Comparison of ENCODE assay signal across 9 mouse cellular contexts in the genomic region with DNA sequence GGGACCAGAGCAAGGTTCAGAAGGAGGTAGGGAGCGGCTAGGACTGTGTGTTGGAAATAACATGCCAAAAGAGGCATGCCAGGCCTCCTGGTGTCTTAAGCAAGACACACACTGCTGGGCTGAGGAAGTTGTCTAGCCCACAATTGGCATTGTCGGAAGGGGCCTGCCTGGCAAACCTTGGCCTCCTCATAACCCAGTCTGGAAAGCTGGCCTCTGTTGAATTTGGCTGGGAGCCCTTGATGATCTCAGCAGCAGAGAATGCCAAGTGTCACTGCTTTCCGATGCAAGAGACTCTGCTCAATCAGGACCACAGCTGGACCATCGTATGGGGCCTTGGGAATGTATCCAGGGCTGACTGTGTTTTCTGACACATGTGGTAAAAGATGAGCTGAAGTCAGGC. TPM values are rescaled to one million over a fixed set of nuclear protein-coding genes. Genes with fewer than 3 reads are reported as not detected.
A peak's percentile ranks its signal among the peaks of the same experiment; 100 is the strongest.
DNase-seq lines count a peak whose midpoint lies in the region; ATAC-seq lines count a peak whose summit lies in the region.
"Had no signal": no experiment of that assay in that cellular context is flagged by ENCODE, and none has a peak within 500 bp of the region (broad histone marks: within the 10 kb centered on the region; RNA-seq: fewer than 3 reads in every experiment).

No protein-coding gene starts in this region.

- no peaks in the 10 kb centered on the region for H3K9me3 ChIP-seq in hindbrain, embryonic 13.5 days
- H3K9me3 ChIP-seq in hindbrain, embryonic 11.5 days (ENCODE audit: control insufficient read depth, low read length) = no peaks in the 10 kb centered on the region
- no peaks in the 10 kb centered on the region for H3K9me3 ChIP-seq in intestine, embryonic 14.5 days (ENCODE audit: control insufficient read depth, low read length)
- H3K9me3 ChIP-seq: embryonic facial prominence, embryonic 12.5 days had no signal

- H3K4me1 ChIP-seq in hindbrain, embryonic 13.5 days (replicated peaks) = no peaks in the 10 kb centered on the region; the same call in 1 of the 2 replicates
- H3K4me1 ChIP-seq in hindbrain, embryonic 11.5 days (replicated peaks; ENCODE audit: control insufficient read depth, insufficient read depth, low read length) = no peaks in the 10 kb centered on the region
- 0 out of 2 replicates have a peak, but pooled peaks cover 6% of the 10 kb centered on the region for H3K4me1 ChIP-seq in intestine, embryonic 14.5 days (replicated peaks; ENCODE audit: control insufficient read depth, insufficient read depth, low read length)
- H3K4me1 ChIP-seq: embryonic facial prominence, embryonic 12.5 days had no signal

- peak; percentile 46; the same call in 1 of the 2 replicates for ATAC-seq in hindbrain, embryonic 13.5 days (ENCODE audit: low FRiP score)
- no peak for ATAC-seq in hindbrain, embryonic 11.5 days (ENCODE audit: low FRiP score)
- ATAC-seq in intestine, embryonic 14.5 days (replicated peaks; ENCODE audit: low FRiP score, low TSS enrichment, low read depth) = no peak
- no peak for ATAC-seq in erythroid progenitor cell, adult 5-6 weeks (replicated peaks; ENCODE audit: low FRiP score, poor library complexity, severe bottlenecking)

- H3K4me2 ChIP-seq in hindbrain, embryonic 13.5 days = no peak overlapping the region
- no peak overlapping the region for H3K4me2 ChIP-seq in hindbrain, embryonic 11.5 days (replicated peaks; ENCODE audit: low read depth, low read length)
- H3K4me2 ChIP-seq in intestine, embryonic 14.5 days (ENCODE audit: low read length) = no peak overlapping the region
- H3K4me2 ChIP-seq: embryonic facial prominence, embryonic 12.5 days had no signal

- no peak for DNase-seq in hindbrain, embryonic 11.5 days (ENCODE audit: low spot score)
- peak; percentile 95 for DNase-seq in adrenal gland, adult 8-10 months
- DNase-seq in gastrocnemius, postnatal 14 days = peak; percentile 38
- peak; percentile 59 for DNase-seq in intestine, embryonic 14.5 days (ENCODE audit: low spot score)
- DNase-seq in lung, adult 18-20 months = peak; percentile 77 to 82
- DNase-seq in testis, postnatal 10 days (ENCODE audit: low spot score) = peak; percentile 69

- H3K36me3 ChIP-seq in hindbrain, embryonic 13.5 days = no peaks in the 10 kb centered on the region
- H3K36me3 ChIP-seq in hindbrain, embryonic 11.5 days (ENCODE audit: control insufficient read depth, insufficient read depth, low read length) = no peaks in the 10 kb centered on the region
- H3K36me3 ChIP-seq in intestine, embryonic 14.5 days (ENCODE audit: control insufficient read depth, insufficient read depth, low read length) = no peaks in the 10 kb centered on the region
- H3K36me3 ChIP-seq: embryonic facial prominence, embryonic 12.5 days had no signal

- no peaks in the 10 kb centered on the region for H3K27me3 ChIP-seq in hindbrain, embryonic 13.5 days
- H3K27me3 ChIP-seq in hindbrain, embryonic 11.5 days (ENCODE audit: control insufficient read depth, insufficient read depth, low read length) = no peaks in the 10 kb centered on the region
- no peaks in the 10 kb centered on the region for H3K27me3 ChIP-seq in intestine, embryonic 14.5 days (replicated peaks; ENCODE audit: control insufficient read depth, insufficient read depth, low read length)
- H3K27me3 ChIP-seq: embryonic facial prominence, embryonic 12.5 days had no signal

- no peak overlapping the region for H3K9ac ChIP-seq in hindbrain, embryonic 13.5 days
- no peak overlapping the region for H3K9ac ChIP-seq in hindbrain, embryonic 11.5 days (ENCODE audit: low read depth, low read length)
- no peak overlapping the region for H3K9ac ChIP-seq in intestine, embryonic 14.5 days (ENCODE audit: low read length)
- H3K9ac ChIP-seq: embryonic facial prominence, embryonic 12.5 days had no signal

- 62% methylated on average over 4 of the region's 4 CpGs for WGBS in hindbrain, embryonic 13.5 days
- WGBS in hindbrain, embryonic 11.5 days = 84% methylated on average over 4 of the region's 4 CpGs
- 35% methylated on average over 4 of the region's 4 CpGs for WGBS in intestine, embryonic 14.5 days

- H3K4me3 ChIP-seq in hindbrain, embryonic 13.5 days = no peak overlapping the region
- H3K4me3 ChIP-seq in hindbrain, embryonic 11.5 days (ENCODE audit: low read depth, low read length) = no peak overlapping the region
- H3K4me3 ChIP-seq in intestine, embryonic 14.5 days (ENCODE audit: low read depth, low read length) = no peak overlapping the region
- H3K4me3 ChIP-seq: embryonic facial prominence, embryonic 12.5 days had no signal

- no peak overlapping the region for H3K27ac ChIP-seq in hindbrain, embryonic 13.5 days
- no peak overlapping the region for H3K27ac ChIP-seq in hindbrain, embryonic 11.5 days (ENCODE audit: low read depth, low read length)
- H3K27ac ChIP-seq in intestine, embryonic 14.5 days (ENCODE audit: low read depth) = no peak overlapping the region
- H3K27ac ChIP-seq: embryonic facial prominence, embryonic 12.5 days had no signal

- intact Hi-C loops in gastrocnemius, postnatal 14 days (cut with DNase I; ENCODE audit: low total_unique reads) = no loop called here

RNA-seq across cellular contexts. Expression of a gene that starts 27.9 kb away (rescaled TPM):
- polyA plus RNA-seq in hindbrain, embryonic 13.5 days (2015; fragmentation: Nextera tagmentation; extraction: Ambion mirVana) = 10.1 and 12.1 TPM in 2 replicates
- 6.6 and 8.4 TPM in 2 replicates for polyA plus RNA-seq in hindbrain, embryonic 11.5 days (2014; fragmentation: Nextera tagmentation; extraction: Ambion mirVana)
- total RNA-seq in adrenal gland, adult 8-10 months (2022) = 10 to 100 TPM in 3 of 4 experiments, 1 to 10 TPM in 1; 6.2 to 13.3 (median 10.2) TPM
- total RNA-seq in gastrocnemius, postnatal 14 days (2021) = 100 to 1,000 TPM in 1 of 2 experiments, 10 to 100 TPM in 1; 56.9 to 138 TPM
- 17.9 and 18.0 TPM in 2 replicates for polyA plus RNA-seq in intestine, embryonic 14.5 days (2014; fragmentation: Nextera tagmentation; extraction: Ambion mirVana)
- not detected in 2 replicates for total RNA-seq in erythroid progenitor cell, adult 5-6 weeks (2015; ENCODE audit: low replicate concordance)
- not detected in 2 replicates for total RNA-seq in erythroid progenitor cell, adult 5-6 weeks (2017; ENCODE audit: low replicate concordance)

Comparison
In these comparisons a context has a peak if more than half of its experiments do, and no peak if none do; other contexts are left out.
1. RNA of a gene that starts 27.9 kb away (total RNA-seq): 56.9 to 138 TPM in gastrocnemius, postnatal 14 days and 6.2 to 13.3 TPM in adrenal gland, adult 8-10 months; not detected in erythroid progenitor cell, adult 5-6 weeks; every median in the first group is over 4 times any median in the second.